ENCODE assay signal across 8 mouse cellular contexts in genomic region chr2:26570034-26570433, GRCm38 (mm10). TPM values are rescaled to one million over a fixed set of nuclear protein-coding genes. Genes with fewer than 3 reads are reported as not detected.
DNase-seq lines count a peak whose midpoint lies in the region; ATAC-seq and TF ChIP-seq lines count a peak whose summit lies in the region.

No protein-coding gene starts in this region.

- DNase-seq in heart, adult 11 months, result peak; percentile 97
- DNase-seq in heart, postnatal 25 days (ENCODE audit: low spot score), result no peak
- peak; percentile 23 to 69 for DNase-seq in CD8-positive naive resting alpha-beta T cell, adult 2 months (ENCODE audit: low read depth in 2 of 2, low spot score in 2 of 2)
- DNase-seq in brain, embryonic 14.5 days (ENCODE audit: low read depth), result peak; percentile 67
- peak; percentile 79 for DNase-seq in limb, embryonic 10.5 days (ENCODE audit: low spot score)
- peak; percentile 70 for DNase-seq in neural tube, embryonic 11.5 days (ENCODE audit: low spot score)

- no peak overlapping the region for H3K9ac ChIP-seq in heart, embryonic 13.5 days
- H3K9ac ChIP-seq in neural tube, embryonic 11.5 days (ENCODE audit: low read length), result no peak overlapping the region

- H3K27me3 ChIP-seq in heart, embryonic 13.5 days (replicated peaks), result no peaks in the 10 kb centered on the region
- H3K27me3 ChIP-seq in limb, embryonic 10.5 days (ENCODE audit: low read depth, poor library complexity, severe bottlenecking), result no peaks in the 10 kb centered on the region
- H3K27me3 ChIP-seq in neural tube, embryonic 11.5 days (ENCODE audit: control insufficient read depth, insufficient read depth, low read length), result no peaks in the 10 kb centered on the region

- 14% methylated on average over 3 of the region's 3 CpGs for WGBS in heart, embryonic 13.5 days
- 8% methylated on average over 3 of the region's 3 CpGs for WGBS in limb, embryonic 10.5 days
- WGBS in neural tube, embryonic 11.5 days, result 8% methylated on average over 3 of the region's 3 CpGs

- H3K36me3 ChIP-seq in heart, embryonic 13.5 days, result no peaks in the 10 kb centered on the region
- H3K36me3 ChIP-seq in limb, embryonic 10.5 days, result no peaks in the 10 kb centered on the region
- H3K36me3 ChIP-seq in neural tube, embryonic 11.5 days (ENCODE audit: control insufficient read depth, insufficient read depth, low read length), result no peaks in the 10 kb centered on the region

- intact Hi-C loops in heart, postnatal 25 days (cut with DNase I), result loop anchor here (2.0 kb wide), 1 partner anchor 71 kb away; no protein-coding TSS in a partner anchor

- TF ChIP-seq CTCF in brain, embryonic 14.5 days (IDR thresholded peaks at IDR 0.05; ENCODE audit: borderline replicate concordance, extremely low read depth, insufficient read depth, insufficient read length), result peak; percentile 76; the same call in 1 of the 2 replicates

- no peak overlapping the region for H3K4me3 ChIP-seq in heart, embryonic 13.5 days
- H3K4me3 ChIP-seq in limb, embryonic 10.5 days, result no peak overlapping the region
- H3K4me3 ChIP-seq in neural tube, embryonic 11.5 days (ENCODE audit: low read depth, low read length), result no peak overlapping the region

- no peak for ATAC-seq in heart, embryonic 13.5 days (ENCODE audit: extremely low read depth, insufficient number of reproducible peaks, low FRiP score, low TSS enrichment)
- no peak for ATAC-seq in neural tube, embryonic 11.5 days (ENCODE audit: insufficient read depth, low FRiP score, low TSS enrichment)
- ATAC-seq in activated CD4-positive, CD25-positive, alpha-beta regulatory T cell, adult 4 months, result no peak

- no peak for TF ChIP-seq POLR2A in brain, embryonic 14.5 days (IDR thresholded peaks at IDR 0.05; ENCODE audit: borderline replicate concordance, extremely low read depth, insufficient read depth, insufficient read length, poor library complexity, severe bottlenecking)

- no peak overlapping the region; the same call in 1 of the 2 replicates for H3K4me2 ChIP-seq in heart, embryonic 13.5 days
- H3K4me2 ChIP-seq in neural tube, embryonic 11.5 days (ENCODE audit: low read depth), result no peak overlapping the region

- no peaks in the 10 kb centered on the region for H3K9me3 ChIP-seq in heart, embryonic 13.5 days
- H3K9me3 ChIP-seq in limb, embryonic 10.5 days (replicated peaks), result no peaks in the 10 kb centered on the region
- no peaks in the 10 kb centered on the region for H3K9me3 ChIP-seq in neural tube, embryonic 11.5 days (ENCODE audit: control insufficient read depth, low read length)

- peaks cover 62% of the 10 kb centered on the region for H3K4me1 ChIP-seq in heart, embryonic 13.5 days
- H3K4me1 ChIP-seq in limb, embryonic 10.5 days, result peaks cover 19% of the 10 kb centered on the region
- 0 out of 2 replicates have a peak, but pooled peaks cover 7% of the 10 kb centered on the region for H3K4me1 ChIP-seq in neural tube, embryonic 11.5 days (ENCODE audit: control insufficient read depth, insufficient read depth, low read length)

- peak overlapping the region; percentile 90 for H3K27ac ChIP-seq in heart, embryonic 13.5 days (replicated peaks)
- H3K27ac ChIP-seq in limb, embryonic 10.5 days, result no peak overlapping the region
- H3K27ac ChIP-seq in neural tube, embryonic 11.5 days (ENCODE audit: low read depth, low read length), result no peak overlapping the region

RNA-seq across cellular contexts. Expression of gene Egfl7, which starts 9.8 kb away (rescaled TPM):
- total RNA-seq in heart, postnatal 25 days (2021), result 100 to 1,000 TPM; 149 to 179 TPM
- 139 and 192 TPM in 2 replicates for polyA plus RNA-seq in brain, embryonic 14.5 days (2012; rRNA removed)
- polyA plus RNA-seq in heart, embryonic 13.5 days (2015; fragmentation: Nextera tagmentation; extraction: Ambion mirVana), result 170 and 185 TPM in 2 replicates
- polyA plus RNA-seq in limb, embryonic 10.5 days (2016; fragmentation: Nextera tagmentation; extraction: Ambion mirVana), result 96.5 and 97.2 TPM in 2 replicates
- 68.5 and 75.7 TPM in 2 replicates for polyA plus RNA-seq in neural tube, embryonic 11.5 days (2014; fragmentation: Nextera tagmentation; extraction: Ambion mirVana)
- polyA plus RNA-seq in activated CD4-positive, CD25-positive, alpha-beta regulatory T cell, adult 4 months (2017; shearing (Covaris generic)), result 1 to 10 TPM in 1 of 2 experiments, under 1 TPM in 1; 0.95 to 1.3 TPM

RNA-seq across cellular contexts. Expression of gene Gm20532, which starts 16.4 kb away (rescaled TPM):
- total RNA-seq in heart, postnatal 25 days (2021), result not detected
- polyA plus RNA-seq in brain, embryonic 14.5 days (2012; rRNA removed), result not detected in 2 replicates
- not detected in 2 replicates for polyA plus RNA-seq in heart, embryonic 13.5 days (2015; fragmentation: Nextera tagmentation; extraction: Ambion mirVana)
- polyA plus RNA-seq in limb, embryonic 10.5 days (2016; fragmentation: Nextera tagmentation; extraction: Ambion mirVana), result not detected in 2 replicates
- polyA plus RNA-seq in neural tube, embryonic 11.5 days (2014; fragmentation: Nextera tagmentation; extraction: Ambion mirVana), result not detected in 2 replicates
- polyA plus RNA-seq in activated CD4-positive, CD25-positive, alpha-beta regulatory T cell, adult 4 months (2017; shearing (Covaris generic)), result not detected

RNA-seq across cellular contexts. Expression of gene Agpat2, which starts 34.2 kb away (rescaled TPM):
- total RNA-seq in heart, postnatal 25 days (2021), result 10 to 100 TPM; 49.7 to 51.6 TPM
- polyA plus RNA-seq in brain, embryonic 14.5 days (2012; rRNA removed), result 5.5 and 6.1 TPM in 2 replicates
- polyA plus RNA-seq in heart, embryonic 13.5 days (2015; fragmentation: Nextera tagmentation; extraction: Ambion mirVana), result 21.8 and 23.2 TPM in 2 replicates
- polyA plus RNA-seq in limb, embryonic 10.5 days (2016; fragmentation: Nextera tagmentation; extraction: Ambion mirVana), result 13.2 and 14.5 TPM in 2 replicates
- polyA plus RNA-seq in neural tube, embryonic 11.5 days (2014; fragmentation: Nextera tagmentation; extraction: Ambion mirVana), result 6.8 and 7.5 TPM in 2 replicates
- polyA plus RNA-seq in activated CD4-positive, CD25-positive, alpha-beta regulatory T cell, adult 4 months (2017; shearing (Covaris generic)), result 10 to 100 TPM in 1 of 2 experiments, 1 to 10 TPM in 1; 8.2 to 11.0 TPM

RNA-seq across cellular contexts. Expression of gene Notch1, which starts 53.6 kb away (rescaled TPM):
- 10 to 100 TPM; 27.5 to 32.3 TPM for total RNA-seq in heart, postnatal 25 days (2021)
- 30.5 and 42.4 TPM in 2 replicates for polyA plus RNA-seq in brain, embryonic 14.5 days (2012; rRNA removed)
- polyA plus RNA-seq in heart, embryonic 13.5 days (2015; fragmentation: Nextera tagmentation; extraction: Ambion mirVana), result 11.4 and 12.1 TPM in 2 replicates
- polyA plus RNA-seq in limb, embryonic 10.5 days (2016; fragmentation: Nextera tagmentation; extraction: Ambion mirVana), result 8.5 and 11.8 TPM in 2 replicates
- 56.9 and 60.4 TPM in 2 replicates for polyA plus RNA-seq in neural tube, embryonic 11.5 days (2014; fragmentation: Nextera tagmentation; extraction: Ambion mirVana)
- 10 to 100 TPM; 22.2 to 28.7 TPM for polyA plus RNA-seq in activated CD4-positive, CD25-positive, alpha-beta regulatory T cell, adult 4 months (2017; shearing (Covaris generic))

RNA-seq across cellular contexts. Expression of gene Fam69b, which starts 58.2 kb away (rescaled TPM):
- 10 to 100 TPM; 26.9 to 28.9 TPM for total RNA-seq in heart, postnatal 25 days (2021)
- 119 and 133 TPM in 2 replicates for polyA plus RNA-seq in brain, embryonic 14.5 days (2012; rRNA removed)
- 17.2 and 18.7 TPM in 2 replicates for polyA plus RNA-seq in heart, embryonic 13.5 days (2015; fragmentation: Nextera tagmentation; extraction: Ambion mirVana)
- polyA plus RNA-seq in limb, embryonic 10.5 days (2016; fragmentation: Nextera tagmentation; extraction: Ambion mirVana), result 31.3 and 43.3 TPM in 2 replicates
- polyA plus RNA-seq in neural tube, embryonic 11.5 days (2014; fragmentation: Nextera tagmentation; extraction: Ambion mirVana), result 43.7 and 50.3 TPM in 2 replicates
- polyA plus RNA-seq in activated CD4-positive, CD25-positive, alpha-beta regulatory T cell, adult 4 months (2017; shearing (Covaris generic)), result 1 to 10 TPM in 1 of 2 experiments, under 1 TPM in 1; 0.90 to 2.1 TPM

Comparison
In these comparisons a context has a peak if more than half of its experiments do, and no peak if none do; other contexts are left out.
1. RNA of gene Egfl7, which starts 9.8 kb away (polyA plus RNA-seq): 170 to 185 TPM in heart, embryonic 13.5 days, 139 to 192 TPM in brain, embryonic 14.5 days, 96.5 to 97.2 TPM in limb, embryonic 10.5 days and 68.5 to 75.7 TPM in neural tube, embryonic 11.5 days; 0.95 to 1.3 TPM in activated CD4-positive, CD25-positive, alpha-beta regulatory T cell, adult 4 months; every median in the first group is over 10 times any median in the second.